Mouse (Mus musculus) urinary bladder, postnatal 10 days (tissue): ENCODE results near the gene Pmf1.

Experiments used
- DNase-seq: peaks from one replicate; pipeline ENCODE4 v3.0.0; 2022; ENCODE audit warnings: low spot score

Pmf1 gene

GRCm38 (mm10) chr3:88352907-88353306 is 57.2 kb downstream of the Pmf1 start:
- no peak for DNase-seq

- DNase-seq, result no peak
Measured at GRCm38 (mm10) chr3:88350732-88351131, 59.4 kb downstream of the Pmf1 start.
